In the genomic region with DNA sequence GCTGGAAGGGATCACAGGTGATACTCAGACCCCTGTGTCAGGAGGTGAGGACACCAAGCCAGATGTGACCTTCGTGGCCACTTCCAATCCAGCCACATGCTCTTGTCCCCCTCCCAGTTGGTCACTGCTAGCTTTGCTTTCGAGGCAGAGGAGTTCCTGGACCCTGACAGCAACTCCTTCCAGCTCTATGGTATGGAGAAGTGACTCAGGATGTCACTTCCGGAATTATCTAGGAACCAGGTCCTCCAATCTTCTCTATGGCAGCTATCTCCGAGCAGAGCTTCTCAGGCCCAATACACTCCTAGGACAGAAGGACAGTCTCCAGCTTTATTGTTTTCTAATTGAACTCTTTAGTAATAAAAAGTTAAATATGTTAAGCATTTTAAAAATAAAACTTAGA, we compare ENCODE assay signal across 14 mouse cellular contexts. TPM values are rescaled to one million over a fixed set of nuclear protein-coding genes. Genes with fewer than 3 reads are reported as not detected.
"Had no signal": no experiment of that assay in that cellular context is flagged by ENCODE, and none has a peak within 500 bp of the region (broad histone marks: within the 10 kb centered on the region; RNA-seq: fewer than 3 reads in every experiment).

A gene (minus strand): TSS at position 202 of the 400 bp plus-strand sequence.

RNA-seq across cellular contexts. Expression of the gene that starts here (rescaled TPM):
- total RNA-seq: neutrophil, adult 5-6 weeks had no signal
- polyA plus RNA-seq: neural tube, embryonic 12.5 days; neural tube, embryonic 13.5 days; neural tube, embryonic 14.5 days; neural tube, embryonic 15.5 days; small intestine, adult 2 months; spleen, adult 2 months; stomach, embryonic 14.5 days; stomach, embryonic 15.5 days; stomach, embryonic 16.5 days; stomach, postnatal 0 days; thymus, adult 2 months; thymus, postnatal 0 days; urinary bladder, adult 2 months had no signal
